Mouse (Mus musculus) heart, embryonic 10.5 days (tissue): Measurements from ENCODE around the gene Ddr1. TPM values are rescaled to one million over a fixed set of nuclear protein-coding genes. Genes with fewer than 3 reads are reported as not detected.
A peak's percentile ranks its signal among the peaks of the same experiment; 100 is the strongest.

Experiments
- DNase-seq: peaks from one replicate; pipeline ENCODE4 v3.0.0-alpha.2; 2017; ENCODE audit warnings: low spot score
- H3K27ac ChIP-seq: fragments of 300-500 bp; sonication (generic); 2 replicates; pipeline ENCODE4 v1.5.1; 2016; ENCODE audit warnings: mild to moderate bottlenecking
- H3K27me3 ChIP-seq: fragments of 300-500 bp; sonication (generic); 2 replicates; pipeline ENCODE4 v1.6.1; 2016; ENCODE audit warnings: mild to moderate bottlenecking; ENCODE audit not compliant: poor library complexity, insufficient read depth, severe bottlenecking
- H3K36me3 ChIP-seq: fragments of 300-500 bp; sonication (generic); 2 replicates; pipeline ENCODE4 v1.6.1; 2016; ENCODE audit warnings: mild to moderate bottlenecking, moderate library complexity
- H3K4me1 ChIP-seq: fragments of 300-500 bp; sonication (generic); 2 replicates; pipeline ENCODE4 v1.6.1; 2016; ENCODE audit warnings: mild to moderate bottlenecking
- H3K4me3 ChIP-seq: fragments of 300-500 bp; sonication (generic); 2 replicates; pipeline ENCODE4 v1.5.1; 2016; ENCODE audit warnings: mild to moderate bottlenecking, moderate library complexity
- H3K9me3 ChIP-seq: fragments of 300-500 bp; sonication (generic); 2 replicates; pipeline ENCODE4 v1.6.1; 2016; ENCODE audit warnings: mild to moderate bottlenecking, moderate library complexity
- WGBS: fragments of 180-500 bp; shearing (Covaris S2); methylation state at CpG from one replicate; pipeline ENCODE4 v1.1.7; 2016; 5-methylcytosine and 5-hydroxymethylcytosine counted together
- polyA plus RNA-seq: library from polyadenylated mRNA; unstranded; fragments of >200 nt; fragmentation: Nextera tagmentation; extraction: Ambion mirVana; gene quantifications from 2 replicates; pipeline ENCODE4 v1.2.1, GENCODE M21; 2016

The Ddr1 gene
- 109 and 158 TPM in 2 replicates for polyA plus RNA-seq

DNA sequence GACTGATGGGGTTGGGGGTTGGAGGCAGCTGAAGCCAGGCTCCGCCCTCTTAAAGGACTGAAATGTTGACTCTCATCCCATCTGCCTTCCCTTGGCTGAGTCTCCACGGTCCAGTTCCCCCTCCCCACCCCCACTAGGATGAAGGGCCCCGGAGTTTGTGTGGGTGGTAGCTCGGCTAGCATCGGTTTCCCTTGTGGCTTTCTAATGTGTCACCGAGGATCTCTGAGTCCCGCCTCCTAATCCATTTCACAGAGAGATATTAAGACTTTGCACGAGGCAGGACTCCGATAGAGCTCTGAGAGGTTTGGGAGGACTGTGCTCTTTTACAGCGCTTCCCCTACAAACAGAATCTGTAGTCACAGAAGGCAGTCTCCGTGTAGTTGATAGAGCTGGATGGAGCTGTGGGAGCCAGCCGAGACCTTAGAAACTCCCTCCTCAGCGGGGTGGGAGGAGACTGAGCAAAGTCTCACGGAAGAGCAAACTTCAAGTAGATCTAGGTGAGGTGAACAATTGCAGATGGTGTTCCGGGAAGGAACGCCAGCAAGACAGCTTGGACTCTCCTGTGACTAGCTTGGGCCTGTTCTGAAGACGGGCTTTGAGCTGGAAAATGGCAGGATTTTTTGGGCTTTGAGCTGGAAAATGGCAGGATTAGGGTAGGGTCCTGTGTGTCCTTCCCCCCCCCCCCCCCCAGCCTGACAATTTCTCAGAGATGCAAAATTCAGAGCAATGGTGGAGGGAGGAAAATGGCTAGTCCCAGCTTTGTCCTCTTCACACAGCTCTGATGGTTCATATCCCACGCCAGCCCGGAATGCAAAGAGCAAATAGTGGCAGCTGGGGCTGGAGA is at the start of gene Ddr1:
Gene Ddr1, minus strand, starts transcription at position 1 of the 844 bp plus-strand sequence.
- WGBS: 10% methylated on average over 19 of the region's 19 CpGs
- no peaks in the 10 kb centered on the region for H3K9me3 ChIP-seq
- peaks cover 33% of the 10 kb centered on the region for H3K27me3 ChIP-seq
- DNase-seq: no peak
- H3K27ac ChIP-seq: peak within 1 kb of the TSS; percentile 96
- no peaks in the 10 kb centered on the region for H3K36me3 ChIP-seq
- peaks cover 70% of the 10 kb centered on the region for H3K4me1 ChIP-seq
- H3K4me3 ChIP-seq: peak within 1 kb of the TSS; percentile 87

DNA sequence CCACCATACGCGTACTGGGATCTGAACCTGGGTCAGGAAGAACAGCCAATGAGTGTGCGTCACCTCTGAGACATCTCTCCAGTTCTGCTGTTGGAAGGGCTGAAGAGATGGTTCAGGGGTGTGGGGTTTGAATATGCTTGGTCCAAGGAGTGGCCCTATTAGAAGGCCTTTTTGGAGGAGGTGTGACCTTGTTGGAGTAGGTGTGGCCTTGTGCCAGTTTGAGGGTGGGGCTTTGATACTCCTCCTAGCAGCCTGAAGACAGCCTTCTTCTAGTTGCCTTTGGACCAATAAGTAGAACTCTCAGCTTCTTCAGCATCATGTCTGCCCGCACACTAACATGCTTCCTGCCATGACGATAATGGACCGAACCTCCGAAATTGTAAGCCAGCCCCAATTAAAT is 49.2 kb upstream of the Ddr1 start:
- Histone ChIP-seq H3K4me3 (no peak overlapping the region), H3K36me3 (no peaks in the 10 kb centered on the region), H3K9me3 (no peaks in the 10 kb centered on the region), H3K27me3 (peaks cover 8% of the 10 kb centered on the region; the same call in 1 of the 2 replicates), H3K27ac (no peak overlapping the region), H3K4me1 (peaks cover 11% of the 10 kb centered on the region)
- WGBS: 91% methylated on average over 7 of the region's 7 CpGs
- no peak for DNase-seq

DNA sequence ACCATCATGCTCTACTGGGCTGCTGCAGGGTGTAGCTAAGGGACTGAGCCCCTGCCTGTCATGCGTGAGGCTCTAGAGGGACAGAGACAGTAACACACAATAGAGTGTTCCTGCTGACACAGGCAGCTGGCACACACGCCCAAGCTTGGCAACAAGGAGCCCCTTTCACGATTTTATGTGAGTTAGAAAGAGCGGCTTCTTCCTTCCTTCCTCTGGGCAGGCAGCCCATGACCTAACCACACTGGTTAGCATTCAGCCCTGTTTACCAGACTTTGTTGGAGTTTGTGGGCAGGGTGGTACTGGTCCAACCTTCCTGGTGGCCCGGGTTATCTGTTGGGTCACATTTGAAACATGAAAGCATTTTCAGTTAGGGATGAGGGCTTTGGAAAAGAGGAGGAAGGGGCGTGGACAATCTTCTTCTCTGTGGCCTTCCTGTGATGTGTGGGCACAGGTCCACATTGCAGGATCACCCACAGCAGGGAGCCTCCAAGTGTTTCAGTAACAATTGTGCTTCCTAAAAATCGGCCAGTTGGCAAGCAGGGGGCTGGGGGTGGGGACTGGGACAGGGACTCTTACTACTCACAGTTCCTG is 47.9 kb upstream of the Ddr1 start:
- 67% methylated on average over 7 of the region's 7 CpGs for WGBS
- H3K4me3 ChIP-seq: no peak overlapping the region
- H3K36me3 ChIP-seq: no peaks in the 10 kb centered on the region
- peaks cover 11% of the 10 kb centered on the region; the same call in 1 of the 2 replicates for H3K4me1 ChIP-seq
- no peak for DNase-seq
- H3K9me3 ChIP-seq: no peaks in the 10 kb centered on the region
- H3K27ac ChIP-seq: no peak overlapping the region
- H3K27me3 ChIP-seq: peaks cover 8% of the 10 kb centered on the region; the same call in 1 of the 2 replicates

DNA sequence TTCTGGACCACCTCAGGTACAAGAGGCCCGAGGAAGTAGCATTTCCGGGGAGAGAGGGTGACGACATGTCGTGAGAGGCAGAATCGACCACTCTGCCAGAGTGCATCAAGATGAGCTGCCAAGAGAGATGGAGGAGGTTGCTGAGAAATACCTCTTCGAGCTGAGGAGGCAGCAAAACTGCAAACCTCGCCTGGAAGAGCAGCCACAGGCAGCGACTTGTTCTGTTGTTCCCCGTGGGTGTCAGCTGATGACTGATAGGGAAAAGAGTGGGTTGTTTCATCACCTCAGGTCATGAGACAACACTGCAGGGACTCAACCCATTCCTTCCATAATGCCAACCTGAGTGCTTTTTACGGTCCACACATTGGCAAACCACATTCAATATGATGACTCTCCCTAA is 45.3 kb upstream of the Ddr1 start:
- H3K27me3 ChIP-seq: peaks cover 8% of the 10 kb centered on the region; the same call in 1 of the 2 replicates
- H3K27ac ChIP-seq: no peak overlapping the region; the same call in 1 of the 2 replicates
- 56% methylated on average over 10 of the region's 10 CpGs for WGBS
- no peaks in the 10 kb centered on the region for H3K9me3 ChIP-seq
- H3K36me3 ChIP-seq: no peaks in the 10 kb centered on the region
- peaks cover 11% of the 10 kb centered on the region; the same call in 1 of the 2 replicates for H3K4me1 ChIP-seq
- no peak overlapping the region for H3K4me3 ChIP-seq
- no peak for DNase-seq

DNA sequence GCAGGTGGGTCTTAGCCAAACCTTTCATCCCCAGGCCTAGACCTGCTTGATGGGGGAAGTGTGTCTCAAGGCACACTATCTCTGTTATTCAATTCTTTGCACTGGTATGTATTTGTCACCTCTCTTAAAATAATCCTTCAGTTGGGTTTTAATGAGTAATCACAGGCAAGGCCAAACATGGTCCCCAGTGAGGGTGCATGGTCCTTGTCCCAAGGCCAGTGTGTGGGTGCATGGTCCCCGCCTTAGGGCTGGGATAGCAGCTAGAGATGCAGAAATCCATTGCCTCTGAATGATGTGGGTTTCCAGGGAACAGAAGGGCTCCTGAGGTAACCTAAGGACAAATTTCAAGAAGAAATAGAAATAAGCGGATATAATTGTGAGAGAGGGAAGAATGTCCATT is 39.9 kb upstream of the Ddr1 start:
- no peak overlapping the region for H3K27ac ChIP-seq
- no peaks in the 10 kb centered on the region for H3K9me3 ChIP-seq
- no peak for DNase-seq
- H3K4me1 ChIP-seq: peaks cover 6% of the 10 kb centered on the region
- H3K27me3 ChIP-seq: 0 out of 2 replicates have a peak, but pooled peaks cover 4% of the 10 kb centered on the region
- H3K4me3 ChIP-seq: no peak overlapping the region
- H3K36me3 ChIP-seq: no peaks in the 10 kb centered on the region
- 93% methylated on average over 2 of the region's 2 CpGs for WGBS

DNA sequence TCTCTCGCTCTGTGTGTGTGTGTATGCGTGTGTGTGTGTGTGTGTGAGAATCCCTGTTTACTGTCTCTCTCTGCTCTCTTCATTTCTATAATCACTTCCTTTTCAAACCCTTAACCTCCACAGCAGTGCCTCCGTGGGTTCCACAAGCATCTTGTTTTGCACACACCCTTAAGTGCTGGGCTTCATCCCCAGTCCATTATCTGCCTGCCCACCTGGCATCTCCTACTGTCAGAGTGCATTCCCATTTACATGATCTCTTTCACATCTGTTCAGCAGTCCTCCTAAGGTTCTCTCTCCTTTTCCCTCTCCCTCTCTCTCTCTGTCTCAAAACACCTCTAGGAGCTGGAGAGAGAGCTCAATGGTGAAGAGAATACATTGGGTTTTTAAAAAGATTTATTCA is 38.5 kb upstream of the Ddr1 start:
- H3K4me3 ChIP-seq: no peak overlapping the region
- H3K27ac ChIP-seq: peak overlapping the region; percentile 75; the same call in 1 of the 2 replicates
- no peaks in the 10 kb centered on the region for H3K36me3 ChIP-seq
- H3K4me1 ChIP-seq: peaks cover 4% of the 10 kb centered on the region; the same call in 1 of the 2 replicates
- peak; percentile 89 for DNase-seq
- no peaks in the 10 kb centered on the region for H3K9me3 ChIP-seq
- 52% methylated on average over 3 of the region's 3 CpGs for WGBS
- 0 out of 2 replicates have a peak, but pooled peaks cover 9% of the 10 kb centered on the region for H3K27me3 ChIP-seq

DNA sequence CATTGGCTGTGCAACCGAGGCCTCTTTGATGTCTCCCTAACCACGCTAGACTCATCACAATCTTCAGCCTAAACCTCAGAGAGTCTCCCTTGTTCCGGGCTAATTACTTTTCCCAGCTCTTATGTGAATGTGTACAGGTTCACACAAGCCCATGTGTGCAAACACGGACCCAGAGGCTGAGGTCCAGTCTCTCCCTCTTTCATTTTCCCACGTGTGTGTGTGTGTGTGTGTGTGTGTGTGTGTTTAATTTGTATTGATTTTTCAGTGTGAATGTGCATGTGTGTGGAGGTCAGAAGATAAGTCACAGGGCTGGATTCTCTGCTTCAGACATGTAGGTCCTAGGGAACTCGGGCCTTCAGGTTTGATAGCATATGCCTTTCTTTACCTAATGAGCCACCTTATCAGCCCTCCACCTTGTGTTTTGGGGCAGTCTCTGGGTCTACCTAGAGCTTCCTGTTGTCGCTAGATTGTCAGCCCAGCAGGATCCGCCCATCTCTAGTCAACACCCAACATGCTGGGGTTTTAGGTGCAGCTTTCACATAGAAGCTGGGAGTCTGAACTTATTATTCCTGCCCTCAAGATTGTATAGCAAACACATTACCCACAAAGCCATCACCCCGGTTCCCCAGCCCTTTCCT is 37.3 kb upstream of the Ddr1 start:
- Histone ChIP-seq H3K36me3 (no peaks in the 10 kb centered on the region), H3K27ac (peak overlapping the region; percentile 56), H3K27me3 (0 out of 2 replicates have a peak, but pooled peaks cover 9% of the 10 kb centered on the region), H3K4me1 (peaks cover 4% of the 10 kb centered on the region; the same call in 1 of the 2 replicates), H3K9me3 (no peaks in the 10 kb centered on the region), H3K4me3 (no peak overlapping the region)
- 67% methylated on average over 9 of the region's 9 CpGs for WGBS
- peak; percentile 90 for DNase-seq

DNA sequence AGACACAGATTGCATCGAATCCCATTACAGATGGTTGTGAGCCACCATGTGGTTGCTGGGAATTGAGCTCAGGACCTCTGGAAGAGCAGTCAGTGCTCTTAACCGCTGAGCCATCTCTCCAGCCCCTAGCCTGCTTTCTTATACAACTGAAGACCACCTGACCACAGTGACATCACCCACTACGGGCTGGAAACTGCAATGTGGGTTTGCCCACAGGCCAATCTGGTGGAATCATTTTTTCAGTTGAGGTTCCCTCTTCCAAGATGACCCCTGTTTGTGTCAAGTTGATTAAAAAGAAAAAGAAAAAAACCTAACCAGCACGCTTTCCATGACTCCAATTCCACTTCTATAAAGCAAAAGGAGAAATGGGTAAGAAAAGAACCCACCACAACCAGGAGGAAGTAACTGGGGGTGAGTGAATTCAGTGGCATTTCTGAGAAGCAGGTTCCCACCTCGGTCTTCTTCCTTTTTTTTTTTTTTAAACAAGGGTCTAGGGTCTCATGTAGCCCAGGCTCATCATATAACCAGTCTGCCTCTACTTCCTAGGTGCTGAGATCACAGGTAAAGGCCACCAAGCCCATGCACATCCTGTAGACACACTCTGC is 36.0 kb upstream of the Ddr1 start:
- no peak overlapping the region for H3K4me3 ChIP-seq
- 0 out of 2 replicates have a peak, but pooled peaks cover 9% of the 10 kb centered on the region for H3K27me3 ChIP-seq
- H3K9me3 ChIP-seq: no peaks in the 10 kb centered on the region
- no peaks in the 10 kb centered on the region for H3K36me3 ChIP-seq
- peaks cover 13% of the 10 kb centered on the region for H3K4me1 ChIP-seq
- no peak for DNase-seq
- 76% methylated on average over 5 of the region's 5 CpGs for WGBS
- no peak overlapping the region for H3K27ac ChIP-seq

DNA sequence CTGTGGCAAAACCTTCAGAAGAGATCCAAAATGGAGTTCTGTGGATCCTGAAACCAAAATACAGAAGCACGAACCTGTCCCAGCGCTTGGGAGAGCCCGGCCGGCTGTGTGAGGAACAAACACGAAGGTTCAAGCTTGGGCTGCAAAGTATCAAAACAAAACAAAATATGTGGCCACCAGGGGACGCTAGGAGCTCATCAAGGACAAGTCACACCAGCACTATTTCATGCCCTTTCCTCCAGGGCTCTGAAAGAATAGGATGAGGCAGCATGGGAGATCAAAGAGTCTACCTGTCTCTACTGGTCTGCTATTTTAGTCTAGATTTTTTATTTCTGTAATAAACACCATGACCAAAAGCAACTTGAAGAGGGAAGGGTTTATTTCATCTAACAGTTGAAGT is 35.3 kb upstream of the Ddr1 start:
- WGBS: 7% methylated on average over 6 of the region's 6 CpGs
- H3K4me3 ChIP-seq: no peak overlapping the region
- H3K9me3 ChIP-seq: no peaks in the 10 kb centered on the region
- no peaks in the 10 kb centered on the region for H3K36me3 ChIP-seq
- H3K27me3 ChIP-seq: 0 out of 2 replicates have a peak, but pooled peaks cover 9% of the 10 kb centered on the region
- H3K27ac ChIP-seq: peak overlapping the region; percentile 2; the same call in 1 of the 2 replicates
- peak; percentile 86 for DNase-seq
- peaks cover 13% of the 10 kb centered on the region for H3K4me1 ChIP-seq

DNA sequence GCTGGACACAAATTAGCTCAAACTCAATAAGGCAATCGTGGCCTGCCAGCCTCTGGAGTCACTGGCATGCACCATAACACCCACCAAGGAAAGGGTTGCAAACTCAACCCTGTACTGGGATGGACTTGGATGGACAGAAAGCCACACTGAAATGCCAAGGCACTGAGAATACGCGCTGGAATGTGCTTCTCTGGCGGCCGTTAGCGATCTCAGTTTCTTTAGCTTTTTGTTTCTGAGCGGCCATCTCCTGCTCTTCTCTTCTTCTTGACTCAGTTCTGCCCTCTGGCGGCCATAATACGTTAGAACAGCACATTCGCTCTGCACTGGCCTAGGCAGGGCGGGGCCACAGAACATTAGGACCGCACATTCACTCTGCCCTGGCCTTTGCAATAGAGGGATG is 33.3 kb upstream of the Ddr1 start:
- Histone ChIP-seq H3K9me3 (no peaks in the 10 kb centered on the region), H3K4me1 (peaks cover 9% of the 10 kb centered on the region), H3K4me3 (no peak overlapping the region), H3K36me3 (no peaks in the 10 kb centered on the region), H3K27ac (0 out of 2 replicates have a peak overlapping the region, but pooled peaks have one; percentile 43), H3K27me3 (0 out of 2 replicates have a peak, but pooled peaks cover 5% of the 10 kb centered on the region)
- 12% methylated on average over 12 of the region's 12 CpGs for WGBS
- peak; percentile 91 for DNase-seq

DNA sequence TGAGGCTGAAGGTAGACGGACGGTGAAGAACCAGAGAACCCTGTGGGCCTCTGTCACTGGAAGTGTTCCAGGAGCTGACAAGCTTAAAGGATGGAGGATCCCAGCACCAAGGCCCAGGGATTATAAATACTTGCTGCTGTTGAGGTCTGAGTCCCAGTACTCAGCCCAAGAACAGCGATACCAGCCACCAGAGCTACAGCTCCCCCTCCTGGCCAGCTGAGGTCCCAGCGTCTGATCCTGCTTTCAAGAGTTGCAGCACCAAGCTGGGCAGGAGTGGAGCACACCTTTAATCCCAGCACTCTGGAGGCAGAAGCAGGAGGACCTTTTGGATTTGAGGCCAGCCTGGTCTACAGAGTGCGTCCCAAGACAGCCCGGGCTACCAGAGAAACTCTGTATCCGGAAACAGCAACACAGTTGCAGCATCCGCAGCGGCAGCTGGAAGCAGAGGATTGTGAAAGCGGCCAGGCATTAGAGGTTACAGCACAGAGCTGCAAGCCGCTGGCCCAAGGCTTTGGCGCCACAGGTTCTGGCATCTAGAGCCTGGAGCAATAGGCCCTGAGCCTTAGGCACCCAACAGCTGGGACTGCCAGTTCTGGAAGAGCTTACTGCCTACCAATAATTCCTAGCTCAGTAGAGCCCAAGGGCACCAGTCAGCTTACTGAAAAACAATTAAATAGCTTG is 32.0 kb upstream of the Ddr1 start:
- Histone ChIP-seq H3K36me3 (no peaks in the 10 kb centered on the region), H3K27me3 (0 out of 2 replicates have a peak, but pooled peaks cover 5% of the 10 kb centered on the region), H3K27ac (peak overlapping the region; percentile 42; the same call in 1 of the 2 replicates), H3K4me3 (0 out of 2 replicates have a peak overlapping the region, but pooled peaks have one; percentile 19), H3K9me3 (no peaks in the 10 kb centered on the region), H3K4me1 (peaks cover 15% of the 10 kb centered on the region)
- 30% methylated on average over 12 of the region's 12 CpGs for WGBS
- DNase-seq: peak; percentile 89

DNA sequence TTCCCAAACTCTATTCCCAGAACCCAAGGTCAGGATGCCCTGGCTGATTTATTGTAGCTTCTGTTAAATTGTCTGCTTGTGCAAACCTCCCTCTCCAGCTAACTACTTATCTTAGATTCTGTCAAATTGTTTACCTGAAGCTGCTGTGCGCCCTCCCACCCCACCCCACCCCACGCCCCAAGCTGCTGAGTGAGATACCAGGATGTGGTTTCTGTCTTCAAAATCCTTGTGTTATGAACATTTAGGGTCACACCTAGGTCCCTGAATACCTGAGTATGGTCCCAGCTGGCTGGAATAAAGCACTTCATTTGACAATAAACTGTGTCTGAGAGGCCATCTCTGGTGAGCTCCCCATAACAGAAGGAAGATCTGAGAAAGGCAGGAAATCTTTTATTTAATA is 30.1 kb upstream of the Ddr1 start:
- Histone ChIP-seq H3K4me3 (no peak overlapping the region), H3K4me1 (peaks cover 28% of the 10 kb centered on the region), H3K36me3 (no peaks in the 10 kb centered on the region), H3K9me3 (no peaks in the 10 kb centered on the region), H3K27me3 (0 out of 2 replicates have a peak, but pooled peaks cover 5% of the 10 kb centered on the region), H3K27ac (no peak overlapping the region)
- no peak for DNase-seq
- WGBS: 70% methylated on average over 2 of the region's 2 CpGs
